Mouse (Mus musculus) lung, embryonic 14.5 days (tissue): ENCODE measurements around the gene Ankrd63. TPM values are rescaled to one million over a fixed set of nuclear protein-coding genes. Genes with fewer than 3 reads are reported as not detected.
A peak's percentile ranks its signal among the peaks of the same experiment; 100 is the strongest.

Source experiments
- ATAC-seq: fragments of 200-750 bp; cut with Nextera tagmentation; 2 replicates; pipeline ENCODE4 v1.8.0; 2017; ENCODE audit warnings: mild to moderate bottlenecking, moderate TSS enrichment, moderate library complexity; ENCODE audit not compliant: insufficient read depth
- DNase-seq: peaks from one replicate; pipeline ENCODE4 v3.0.0-alpha.2; 2015
- H3K27ac ChIP-seq: fragments of 300-500 bp; sonication (generic); 2 replicates; pipeline ENCODE4 v1.5.1; 2014; ENCODE audit warnings: low read depth, mild to moderate bottlenecking, moderate library complexity
- H3K27me3 ChIP-seq: fragments of 300-500 bp; sonication (generic); 2 replicates; pipeline ENCODE4 v1.6.1; 2014; ENCODE audit warnings: low read length, control low read depth; ENCODE audit not compliant: insufficient read depth
- H3K36me3 ChIP-seq: fragments of 300-500 bp; sonication (generic); 2 replicates; pipeline ENCODE4 v1.6.1; 2014; ENCODE audit warnings: control low read depth; ENCODE audit not compliant: insufficient read depth
- H3K4me1 ChIP-seq: fragments of 300-500 bp; sonication (generic); 2 replicates; pipeline ENCODE4 v1.6.1; 2014; ENCODE audit warnings: antibody characterized with exemption, control low read depth; ENCODE audit not compliant: insufficient read depth
- H3K4me2 ChIP-seq: fragments of 300-500 bp; sonication (generic); 2 replicates; pipeline ENCODE4 v1.6.1; 2014; ENCODE audit warnings: mild to moderate bottlenecking
- H3K4me3 ChIP-seq: fragments of 300-500 bp; sonication (generic); 2 replicates; pipeline ENCODE4 v1.5.1; 2014; ENCODE audit warnings: low read depth, low read length
- H3K9ac ChIP-seq: fragments of 300-500 bp; sonication (generic); 2 replicates; pipeline ENCODE4 v1.6.1; 2014
- H3K9me3 ChIP-seq: fragments of 300-500 bp; sonication (generic); 2 replicates; pipeline ENCODE4 v1.6.1; 2016; ENCODE audit warnings: low read depth, low read length, control low read depth
- CTCF ChIP-seq: IDR thresholded peaks from 2 replicates; pipeline ENCODE4 v1.5.1; 2016; ENCODE audit warnings: antibody characterized with exemption, low read depth
- WGBS: fragments of 180-500 bp; shearing (Covaris S2); extraction: QIAGEN DNeasy Blood & Tissue Kit; methylation state at CpG from one replicate; pipeline ENCODE4 v1.1.7; 2014; 5-methylcytosine and 5-hydroxymethylcytosine counted together
- polyA plus RNA-seq: library from polyadenylated mRNA; unstranded; fragments of >200 nt; fragmentation: Nextera tagmentation; extraction: Ambion mirVana; gene quantifications from 2 replicates; pipeline ENCODE4 v1.2.1, GENCODE M21; 2014

Gene Ankrd63
- polyA plus RNA-seq, 1 experiment from 2014 or later: not detected

GRCm38 (mm10) chr2:118709655-118710221 is 6.0 kb upstream of the Ankrd63 start:
- Histone ChIP-seq H3K36me3 (no peaks in the 10 kb centered on the region), H3K27me3 (peaks cover 81% of the 10 kb centered on the region), H3K4me2 (no peak overlapping the region), H3K4me1 (peaks cover 8% of the 10 kb centered on the region; the same call in 1 of the 2 replicates), H3K27ac (no peak overlapping the region), H3K9me3 (no peaks in the 10 kb centered on the region), H3K9ac (no peak overlapping the region), H3K4me3 (no peak overlapping the region)
- no peak for DNase-seq
- WGBS: 37% methylated on average over 4 of the region's 4 CpGs
- no peak for TF ChIP-seq CTCF
- ATAC-seq: no peak

DNA sequence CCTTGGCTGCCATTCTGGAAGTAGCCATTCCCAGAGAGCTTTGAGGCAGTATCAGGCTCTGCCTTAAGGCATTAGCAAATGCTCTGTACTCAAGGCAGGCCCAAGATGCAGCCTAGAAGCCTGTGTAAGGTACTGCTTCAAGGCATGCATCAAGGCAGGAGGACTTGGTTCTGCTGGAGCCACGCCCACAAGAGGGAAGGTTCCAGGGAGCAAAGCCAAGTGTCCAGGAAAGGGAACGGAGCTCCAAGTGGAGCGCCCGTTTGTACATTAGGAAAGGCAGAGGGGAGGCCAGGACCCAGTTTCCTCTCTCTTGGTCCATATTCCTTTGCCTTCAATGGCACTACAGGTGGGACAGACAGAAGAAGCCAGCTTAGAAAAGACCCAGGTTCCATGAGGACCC is 4.7 kb upstream of the Ankrd63 start:
- Histone ChIP-seq H3K36me3 (no peaks in the 10 kb centered on the region), H3K27ac (no peak overlapping the region), H3K9ac (no peak overlapping the region), H3K9me3 (no peaks in the 10 kb centered on the region), H3K4me3 (no peak overlapping the region), H3K27me3 (peaks cover 94% of the 10 kb centered on the region), H3K4me1 (peaks cover 11% of the 10 kb centered on the region; the same call in 1 of the 2 replicates), H3K4me2 (no peak overlapping the region)
- DNase-seq (no peak), ATAC-seq (no peak)
- TF ChIP-seq CTCF: no peak
- WGBS: 59% methylated on average over 4 of the region's 4 CpGs

DNA sequence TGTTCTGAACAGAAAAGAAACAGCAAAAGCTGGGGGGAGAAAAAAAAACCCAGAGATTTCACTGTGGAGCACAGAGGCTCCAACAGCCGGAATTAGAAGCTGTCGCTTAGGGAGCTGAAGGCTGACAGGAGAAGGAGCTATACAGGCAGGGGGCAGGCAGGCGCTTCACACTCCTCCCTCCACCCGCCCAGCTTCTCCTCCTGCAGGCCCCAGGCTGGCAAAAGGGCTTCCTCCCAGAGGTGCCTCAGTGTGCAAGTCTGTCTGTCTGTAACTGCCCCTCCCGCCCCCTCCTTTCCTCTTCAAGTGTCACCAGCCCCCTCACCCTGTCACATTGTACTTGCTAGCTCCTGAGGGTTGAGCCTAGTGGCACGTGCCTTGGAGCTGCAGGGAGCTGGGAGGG is 2.7 kb upstream of the Ankrd63 start:
- DNase-seq (no peak), ATAC-seq (no peak)
- no peak overlapping the region for H3K4me2 ChIP-seq
- TF ChIP-seq CTCF: no peak
- H3K4me3 ChIP-seq: no peak overlapping the region
- H3K9ac ChIP-seq: no peak overlapping the region
- no peaks in the 10 kb centered on the region for H3K36me3 ChIP-seq
- peaks cover 96% of the 10 kb centered on the region for H3K27me3 ChIP-seq
- no peak overlapping the region for H3K27ac ChIP-seq
- peaks cover 13% of the 10 kb centered on the region; the same call in 1 of the 2 replicates for H3K4me1 ChIP-seq
- WGBS: 4% methylated on average over 6 of the region's 6 CpGs
- H3K9me3 ChIP-seq: no peaks in the 10 kb centered on the region

GRCm38 (mm10) chr2:118702883-118703761 is 641 bp downstream of the Ankrd63 start:
- peak overlapping the region; percentile 16 for H3K9ac ChIP-seq
- H3K36me3 ChIP-seq: no peaks in the 10 kb centered on the region
- H3K4me2 ChIP-seq: peak overlapping the region; percentile 72
- DNase-seq (peak; percentile 56), ATAC-seq (peak; percentile 30; the same call in 1 of the 2 replicates)
- peaks cover 89% of the 10 kb centered on the region for H3K27me3 ChIP-seq
- peak overlapping the region; percentile 41 for H3K4me3 ChIP-seq
- WGBS: under 1% methylated on average over 93 of the region's 93 CpGs
- no peak overlapping the region for H3K27ac ChIP-seq
- no peaks in the 10 kb centered on the region for H3K9me3 ChIP-seq
- 0 out of 2 replicates have a peak, but pooled peaks have one; percentile 11 for TF ChIP-seq CTCF
- H3K4me1 ChIP-seq: peaks cover 7% of the 10 kb centered on the region; the same call in 1 of the 2 replicates

DNA sequence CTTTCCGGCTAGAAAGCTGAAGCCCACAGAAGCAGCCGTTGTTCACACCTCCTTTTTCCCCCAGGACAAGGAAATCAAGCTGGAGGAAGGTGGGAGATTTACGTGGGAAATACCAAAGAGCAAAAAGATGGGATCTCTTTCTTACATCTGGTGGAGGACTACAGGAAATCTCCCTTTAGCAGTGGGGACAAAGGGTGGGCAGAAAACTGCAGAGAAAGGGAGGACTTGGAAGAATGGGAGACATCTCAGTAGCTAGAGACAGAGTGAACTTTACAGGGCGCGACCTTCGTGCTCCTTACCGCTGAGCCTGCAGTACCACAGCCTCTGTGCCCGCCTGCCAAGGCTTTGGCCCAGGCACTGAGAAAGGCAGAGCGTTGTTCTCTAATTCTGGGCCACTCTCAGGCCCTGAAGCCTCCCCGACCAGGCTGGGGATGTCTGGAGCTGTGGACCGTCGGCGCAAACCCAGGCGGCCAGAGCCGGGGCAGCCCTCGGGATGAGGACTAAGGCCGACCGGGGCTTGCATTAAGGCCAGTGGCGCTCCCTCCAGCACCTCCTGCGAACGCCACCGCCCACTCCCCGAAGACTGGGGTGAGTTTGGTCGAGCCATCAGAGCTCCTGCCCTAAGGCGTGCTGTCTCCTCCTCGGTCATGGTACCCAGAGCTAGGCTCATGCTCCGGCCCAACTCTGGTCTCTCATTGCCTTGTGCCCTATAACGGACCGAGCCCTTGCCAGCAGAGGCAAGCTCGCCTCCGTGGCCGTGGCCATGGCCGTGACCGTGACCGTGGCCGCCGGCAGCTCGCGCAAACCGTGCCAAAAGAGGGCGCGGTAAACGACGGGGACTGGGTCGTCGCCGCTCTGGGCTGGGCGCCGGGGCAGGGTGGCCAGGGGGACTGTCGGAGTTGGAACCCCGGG is 1.5 kb downstream of the Ankrd63 start:
- TF ChIP-seq CTCF: no peak
- Histone ChIP-seq H3K36me3 (no peaks in the 10 kb centered on the region), H3K4me3 (peak overlapping the region; percentile 41), H3K9ac (no peak overlapping the region; the same call in 1 of the 2 replicates), H3K27ac (no peak overlapping the region), H3K4me1 (peaks cover 7% of the 10 kb centered on the region; the same call in 1 of the 2 replicates), H3K9me3 (no peaks in the 10 kb centered on the region), H3K4me2 (peak overlapping the region; percentile 72), H3K27me3 (peaks cover 83% of the 10 kb centered on the region)
- DNase-seq (peak; percentile 21), ATAC-seq (0 out of 2 replicates have a peak, but pooled peaks have one; percentile 1)
- 4% methylated on average over 51 of the region's 51 CpGs for WGBS

GRCm38 (mm10) chr2:118701161-118701560 is 2.6 kb downstream of the Ankrd63 start:
- no peak overlapping the region for H3K9ac ChIP-seq
- ATAC-seq: no peak
- DNase-seq: no peak
- WGBS: 7% methylated on average over 5 of the region's 5 CpGs
- no peak for TF ChIP-seq CTCF
- H3K9me3 ChIP-seq: no peaks in the 10 kb centered on the region
- H3K27me3 ChIP-seq: peaks cover 81% of the 10 kb centered on the region
- no peaks in the 10 kb centered on the region for H3K36me3 ChIP-seq
- H3K4me2 ChIP-seq: no peak overlapping the region
- no peak overlapping the region for H3K4me3 ChIP-seq
- H3K4me1 ChIP-seq: peaks cover 13% of the 10 kb centered on the region; the same call in 1 of the 2 replicates
- H3K27ac ChIP-seq: no peak overlapping the region
